Mouse (Mus musculus) layer of hippocampus, postnatal 36 days (tissue): ENCODE results near the gene Fnip2. TPM values are rescaled to one million over a fixed set of nuclear protein-coding genes. Genes with fewer than 3 reads are reported as not detected.
"Not testable (repeated sequence)": the region's sequence is repeated elsewhere in the genome, so short reads cannot be mapped to it uniquely, and the experiment has no call there.

Experiments used
- DNase-seq, 2 experiments: peaks; one replicate each; pipeline ENCODE4 v3.0.0; 2022
- total RNA-seq, 2 experiments: library from RNA; stranded (reverse); gene quantifications; 2 replicates each; pipeline ENCODE4 v1.2.3; 2021

The Fnip2 gene
- total RNA-seq: 10 to 100 TPM; 21.6 to 26.8 TPM

DNA sequence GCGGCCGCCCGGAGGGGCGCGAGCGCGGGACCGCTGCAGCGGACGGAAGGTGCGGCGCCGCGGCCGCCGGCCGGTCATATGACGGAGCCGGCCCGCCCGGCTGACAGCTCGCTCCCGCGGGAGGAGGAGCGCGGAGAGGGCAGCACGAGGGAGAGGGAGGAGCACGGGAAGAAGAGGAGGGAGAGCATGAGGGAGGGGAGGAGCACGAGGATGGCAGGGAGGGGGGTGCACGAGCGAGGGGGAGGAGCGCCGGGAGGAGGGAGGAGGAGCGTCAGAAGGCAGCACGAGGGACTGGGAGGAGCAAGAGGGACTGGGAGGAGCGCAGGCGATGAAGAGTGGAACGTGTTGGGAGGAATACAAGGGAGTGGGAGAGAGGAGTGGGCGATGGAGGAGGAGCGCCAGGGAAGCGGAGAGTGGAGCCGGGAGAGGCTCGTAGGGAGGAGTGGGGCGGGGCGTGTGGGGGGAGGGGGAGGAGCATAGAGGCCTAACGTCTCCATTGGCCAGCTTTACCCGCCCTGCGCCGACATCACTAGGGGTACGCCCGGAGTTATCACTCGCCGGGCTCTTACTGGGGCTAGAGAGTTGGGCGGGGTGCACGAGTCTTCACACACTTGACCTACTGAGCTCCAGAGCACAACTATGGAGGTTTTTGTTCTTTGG, at the start of gene Fnip2:
Fnip2 (minus strand) TSS at position 94 of the 660 bp plus-strand sequence.
- peak; percentile 88 to 90 for DNase-seq

DNA sequence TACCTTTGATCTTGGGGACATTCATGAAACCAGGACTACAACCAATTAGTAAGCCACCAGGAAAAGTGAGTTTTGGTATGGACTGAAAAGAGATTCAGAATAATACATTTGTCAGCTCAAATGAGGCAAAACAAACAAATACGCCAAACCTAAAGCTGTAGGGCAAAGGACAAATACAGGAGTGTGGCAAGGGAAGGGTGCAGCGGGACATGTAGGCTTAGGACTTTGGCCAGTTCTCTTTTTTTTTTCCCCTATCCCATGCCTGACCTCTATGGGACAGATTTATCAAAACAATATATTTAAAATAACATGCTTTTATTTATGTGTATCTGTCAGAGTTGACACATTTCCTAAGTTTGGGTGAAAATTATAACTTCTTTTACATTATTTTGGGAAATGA, 42.3 kb upstream of the Fnip2 start:
- no peak for DNase-seq

DNA sequence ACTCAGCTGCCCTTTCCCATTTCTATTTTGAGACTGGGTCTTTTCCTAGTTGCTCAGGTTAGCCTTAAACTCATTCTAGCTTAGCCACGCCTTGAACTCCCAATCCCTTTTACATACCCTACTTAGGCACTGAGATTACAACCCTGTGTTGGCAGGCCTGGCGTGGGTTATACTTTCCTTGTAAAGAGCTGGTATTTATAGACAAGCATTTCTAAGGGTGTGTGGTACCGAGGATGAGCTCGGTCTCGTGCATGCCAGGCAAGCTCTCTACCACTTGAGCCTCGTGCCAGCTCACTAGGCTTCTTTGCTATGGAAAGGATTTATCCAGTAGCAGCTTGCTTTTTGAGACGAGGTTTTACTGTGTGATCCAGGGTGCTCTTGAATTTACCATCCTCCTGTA, 27.9 kb upstream of the Fnip2 start:
- no peak for DNase-seq

DNA sequence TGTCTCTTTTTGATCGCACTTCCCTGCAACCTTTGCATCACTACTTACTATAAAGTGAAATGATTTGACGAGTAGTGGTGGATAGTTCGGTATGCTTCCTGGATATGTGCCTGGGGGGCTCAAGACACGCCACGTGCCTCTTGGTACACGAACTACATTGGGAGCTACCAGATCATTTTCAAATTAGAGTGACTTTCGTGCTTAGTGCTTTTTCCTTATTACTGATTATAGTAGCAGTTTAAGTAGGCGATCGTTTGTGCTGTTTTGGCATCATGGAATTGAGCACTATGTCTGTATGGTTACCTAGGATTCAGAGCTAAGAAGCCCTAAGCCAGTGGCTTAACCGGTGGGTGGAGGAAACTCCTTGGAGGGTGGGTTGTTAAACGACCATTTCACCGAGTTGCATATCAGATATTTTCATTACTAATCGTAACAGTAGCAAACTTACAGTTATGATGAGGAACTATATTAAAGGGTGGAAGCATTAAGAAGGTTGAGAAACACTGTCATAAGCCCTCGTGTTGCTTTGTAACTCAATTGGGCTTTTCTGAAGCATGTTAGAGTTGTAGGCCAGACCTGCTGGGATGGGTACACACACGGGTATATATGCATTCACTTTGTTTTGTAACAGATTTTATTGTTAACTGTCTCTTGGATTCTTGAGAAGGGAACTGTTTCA, 24.3 kb upstream of the Fnip2 start:
- no peak for DNase-seq

DNA sequence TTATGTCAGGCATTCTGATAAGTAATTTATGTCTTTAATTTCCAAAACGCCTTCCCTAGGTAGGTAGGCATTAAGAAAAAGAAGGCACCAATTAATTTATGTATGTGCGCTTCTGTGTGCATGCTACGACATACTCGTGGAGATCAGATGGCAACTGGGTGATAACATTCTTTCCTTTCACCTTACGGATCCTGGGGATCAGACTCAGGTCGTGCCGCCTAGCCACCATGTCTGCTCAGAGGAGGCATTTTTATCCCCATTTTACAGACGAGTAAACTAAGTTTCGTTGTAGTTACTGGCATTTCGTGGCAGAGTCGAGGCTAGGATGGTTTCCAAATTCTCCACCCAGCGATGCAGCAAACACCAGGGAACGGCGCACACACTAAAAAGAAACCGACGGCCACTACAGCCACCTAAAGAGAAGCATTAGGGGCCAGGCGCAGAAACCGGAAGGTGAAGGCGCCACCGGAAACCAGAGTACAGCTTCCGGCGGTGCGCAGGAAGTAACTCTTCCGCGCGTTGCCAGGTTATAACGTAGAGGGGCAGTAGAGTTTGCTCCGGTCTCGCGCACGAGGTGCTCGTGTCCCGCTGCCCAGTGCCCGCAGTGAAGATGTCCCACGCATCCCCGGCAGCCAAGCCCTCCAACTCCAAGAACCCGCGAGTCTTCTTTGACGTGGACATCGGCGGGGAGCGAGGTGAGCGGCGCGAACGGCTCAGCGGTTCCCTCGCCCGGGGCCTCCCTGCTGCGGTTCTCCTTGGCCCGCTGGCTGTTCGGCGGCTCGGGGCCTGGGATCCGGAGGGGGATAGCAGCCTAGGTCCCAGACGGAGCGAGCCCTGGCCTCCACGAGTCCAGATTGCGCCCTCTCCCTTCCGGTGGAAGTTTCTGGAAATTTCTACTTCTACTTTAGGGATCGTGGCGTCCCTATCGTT, 23.5 kb upstream of the Fnip2 start, which contains the start of gene Ppid:
Ppid (plus strand) TSS at position 480 of the 930 bp plus-strand sequence.
- peak; percentile 73 to 74 for DNase-seq

DNA sequence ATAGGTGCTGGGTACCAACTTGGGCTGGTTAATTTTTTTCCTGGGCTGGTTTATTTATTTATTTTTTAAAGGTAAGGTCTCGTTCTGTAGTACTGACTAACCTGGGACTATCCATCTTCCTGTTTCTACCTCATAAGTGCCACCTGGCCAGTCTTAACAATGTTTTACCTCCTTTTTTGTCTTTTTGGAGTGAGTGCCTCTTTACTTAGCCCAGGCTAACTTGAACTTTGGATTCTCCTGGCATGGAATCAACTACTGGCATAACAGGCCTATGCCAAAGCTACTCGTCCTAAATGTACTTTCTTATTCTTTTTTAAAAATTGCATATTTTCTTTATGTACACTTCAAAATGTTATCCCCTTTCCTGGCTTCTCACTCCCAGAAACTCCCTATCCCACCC, 22.1 kb upstream of the Fnip2 start:
- no peak for DNase-seq

DNA sequence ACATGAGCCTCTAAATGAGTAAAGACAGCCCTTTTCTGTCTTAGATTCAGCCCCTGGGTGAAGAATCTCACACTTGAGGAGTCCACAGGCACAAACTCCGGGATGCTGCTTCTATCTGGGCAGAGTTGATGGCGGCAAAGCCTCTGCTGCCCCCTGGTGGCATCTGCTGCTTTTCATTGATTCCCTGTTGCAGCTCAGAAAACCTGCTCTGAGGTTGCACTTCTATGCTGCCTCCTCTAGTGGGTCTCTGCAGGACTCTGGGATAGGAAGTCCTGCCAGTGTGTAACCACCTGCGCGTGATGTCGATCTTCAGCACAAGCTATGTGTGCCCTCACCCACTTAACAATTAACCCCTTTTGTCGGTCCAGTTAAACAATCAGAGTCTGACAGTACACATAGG, 19.2 kb upstream of the Fnip2 start:
- peak; percentile 88 to 90 for DNase-seq

DNA sequence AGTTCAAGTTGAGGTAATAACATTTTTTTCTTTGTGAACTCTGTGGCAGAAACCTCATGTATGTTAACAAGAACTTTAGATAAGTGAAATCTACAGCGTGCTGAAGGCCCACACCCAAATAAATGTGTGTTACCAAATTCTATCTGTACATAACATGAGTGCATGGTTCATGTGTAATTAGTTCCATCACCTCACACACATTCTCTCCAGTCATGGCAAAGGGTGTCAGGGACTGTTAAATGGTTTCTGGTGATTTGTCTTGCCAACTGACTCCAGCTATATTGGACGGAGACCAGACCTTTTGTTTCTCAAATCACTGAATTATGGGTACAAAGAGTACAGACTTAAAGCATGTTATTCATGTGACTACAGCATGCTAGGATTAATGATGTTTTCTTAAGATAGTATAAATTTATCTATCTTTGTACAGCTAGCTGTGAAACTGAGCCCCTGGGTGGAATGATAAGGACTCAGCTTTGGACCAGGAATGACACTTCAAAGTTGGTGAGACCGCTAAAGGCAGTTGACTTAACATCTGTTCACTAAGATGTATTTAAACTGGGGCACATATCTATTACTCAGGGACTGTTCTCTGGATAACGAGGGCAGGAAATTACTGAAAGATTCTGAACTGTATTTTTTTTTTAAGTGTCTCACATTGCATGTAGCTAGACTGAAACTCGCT, 12.4 kb upstream of the Fnip2 start:
- no peak for DNase-seq

DNA sequence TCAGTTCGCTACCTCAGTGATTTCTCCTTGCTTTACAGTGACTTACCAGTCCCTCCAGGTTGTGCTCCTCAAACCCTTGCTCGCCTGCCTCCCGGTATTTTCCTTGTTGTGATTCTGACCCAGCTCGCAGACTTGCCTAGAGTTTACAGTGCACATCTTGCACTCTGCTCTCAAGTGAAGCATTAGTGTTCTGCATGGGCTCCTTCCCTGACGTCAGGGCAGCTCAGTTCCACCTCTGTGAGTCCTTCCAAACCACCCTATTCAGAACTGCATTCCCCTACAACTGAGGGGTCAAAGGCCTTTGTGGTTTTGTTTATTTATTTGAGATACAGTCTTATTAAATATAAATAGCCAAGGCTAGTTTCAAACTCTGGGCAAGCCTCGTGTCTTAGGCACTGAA, 10.6 kb upstream of the Fnip2 start:
- DNase-seq: no peak

DNA sequence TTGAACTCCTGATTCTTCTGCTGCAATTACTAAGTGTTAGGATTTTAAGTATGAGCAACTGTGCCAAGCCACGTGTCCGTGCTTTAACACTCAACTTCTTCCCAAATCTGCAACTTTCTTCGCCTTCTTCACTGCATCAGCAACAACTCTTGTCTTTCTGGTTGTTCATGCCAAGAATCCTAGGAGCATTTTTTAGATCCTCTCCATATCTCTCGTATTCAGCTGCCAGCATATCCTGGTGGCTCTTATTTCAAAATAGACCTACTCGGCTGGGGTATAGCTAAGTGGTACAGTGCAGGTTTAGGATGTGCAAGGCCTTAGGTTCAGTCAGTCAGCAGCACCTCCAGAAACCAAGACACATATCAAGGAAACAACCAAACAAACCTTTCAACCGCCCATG, 10.0 kb upstream of the Fnip2 start:
- DNase-seq: no peak

DNA sequence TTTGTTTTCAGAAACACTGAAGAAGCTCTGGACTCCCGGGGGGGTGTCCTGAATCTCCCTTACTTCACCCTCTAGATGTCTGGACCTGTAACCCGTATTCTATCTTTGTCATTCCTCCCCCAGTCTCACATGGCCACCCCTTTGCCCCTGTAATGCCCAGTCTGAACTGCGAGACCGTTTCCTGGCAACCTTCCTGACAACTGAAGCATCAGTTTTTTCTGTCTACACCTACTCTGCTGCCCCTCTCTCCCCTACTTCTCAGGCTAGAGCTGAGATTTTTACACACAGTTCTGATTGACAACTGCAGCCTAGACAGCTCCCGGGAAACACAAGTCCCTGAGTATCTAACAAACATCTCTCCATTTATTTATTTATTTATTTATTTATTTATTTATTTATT, 9.3 kb upstream of the Fnip2 start:
- no peak for DNase-seq

DNA sequence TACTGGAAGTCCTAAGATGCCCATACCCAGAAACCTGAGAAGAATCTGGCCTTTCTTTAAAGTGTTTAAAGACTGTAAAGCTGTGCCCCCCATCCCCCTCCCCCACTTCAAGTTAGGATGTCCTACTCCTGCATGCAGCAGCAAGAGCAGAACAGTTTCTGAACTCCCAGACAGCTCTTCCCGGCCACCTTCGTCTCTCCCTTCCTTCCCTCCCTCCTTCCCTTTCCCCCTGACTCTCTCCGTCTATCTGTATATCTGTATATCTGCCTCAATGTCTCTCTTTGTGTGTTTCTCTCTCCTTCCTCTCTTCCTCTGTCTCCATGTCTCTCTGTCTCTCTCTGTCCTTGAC, 8.8 kb upstream of the Fnip2 start:
- DNase-seq: no peak

DNA sequence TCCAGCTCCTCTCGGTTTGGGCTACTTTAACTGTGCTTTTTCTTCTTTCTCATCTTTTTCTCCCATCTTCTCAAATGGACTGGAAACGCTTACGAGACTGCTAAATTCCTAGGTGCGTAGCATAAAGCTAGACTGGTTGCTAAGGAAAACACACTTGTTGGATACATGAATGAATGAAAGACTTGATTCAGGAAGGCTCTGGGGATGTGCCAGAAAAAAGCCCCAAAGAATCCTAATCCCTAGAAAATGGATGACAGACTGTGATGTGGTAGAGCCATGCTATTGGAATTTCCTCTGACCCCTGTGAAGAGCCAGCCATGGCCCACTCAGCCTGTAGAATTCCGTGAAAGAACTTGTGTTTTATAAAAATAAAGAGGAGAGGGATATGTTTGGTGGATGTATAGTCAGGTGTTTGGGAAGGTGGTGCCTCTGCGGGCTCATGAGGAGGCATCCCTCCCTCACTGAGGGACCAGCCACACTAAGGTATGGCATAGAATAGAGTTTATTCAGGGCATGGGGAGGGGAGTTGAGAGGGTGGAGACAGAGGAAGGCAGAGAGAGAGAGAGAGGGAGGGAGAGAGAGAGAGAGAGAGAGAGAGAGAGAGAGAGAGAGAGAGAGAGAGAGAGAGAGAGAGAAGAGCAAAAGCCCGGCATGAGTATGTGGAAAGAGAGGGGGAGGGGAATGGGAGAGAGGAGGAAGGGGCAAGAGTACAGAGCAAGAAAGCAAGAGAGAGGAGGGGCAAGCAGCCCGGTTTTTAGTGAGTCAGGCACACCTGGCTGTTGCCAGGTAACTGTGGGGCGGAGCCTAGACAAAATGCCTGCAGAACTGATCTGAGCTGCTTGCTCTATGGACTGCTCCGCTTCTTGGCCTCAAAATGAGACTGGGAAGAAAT, 8.2 kb upstream of the Fnip2 start:
- DNase-seq: no peak

DNA sequence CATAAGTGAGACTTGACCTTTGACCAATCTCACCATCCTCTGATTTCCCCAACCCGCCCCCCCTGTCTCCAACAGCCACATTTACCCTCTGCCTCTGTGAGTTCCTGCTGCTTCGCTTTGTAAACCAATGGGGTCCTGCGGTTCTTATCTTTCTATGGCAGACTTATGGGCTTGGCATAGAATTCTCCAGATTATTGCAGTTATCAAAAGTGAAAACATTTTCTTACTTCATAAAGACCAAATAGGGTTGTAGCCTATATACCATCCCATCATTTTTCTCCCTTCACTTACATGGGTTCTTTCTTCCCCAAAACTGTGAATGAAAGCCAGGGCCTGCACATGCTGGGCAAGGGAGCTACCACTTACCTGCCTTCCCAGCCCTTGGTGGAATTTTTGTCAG, 6.7 kb upstream of the Fnip2 start:
- no peak for DNase-seq

DNA sequence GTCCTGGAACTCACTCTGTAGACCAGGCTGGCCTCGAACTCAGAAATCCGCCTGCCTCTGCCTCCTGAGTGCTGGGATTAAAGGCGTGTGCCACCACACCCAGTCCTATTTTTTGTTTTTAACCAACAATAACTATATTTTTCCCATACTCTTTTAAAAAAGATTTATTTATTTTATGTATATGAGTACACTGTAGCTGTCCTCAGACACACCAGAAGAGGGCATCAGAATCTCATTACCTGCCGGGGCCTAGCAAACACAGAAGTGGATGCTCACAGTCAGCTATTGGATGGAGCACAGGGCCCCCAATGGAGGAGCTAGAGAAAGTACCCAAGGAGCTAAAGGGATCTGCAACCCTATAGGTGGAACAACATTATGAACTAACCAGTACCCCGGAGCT, 5.8 kb upstream of the Fnip2 start:
- DNase-seq: not testable (repeated sequence)

DNA sequence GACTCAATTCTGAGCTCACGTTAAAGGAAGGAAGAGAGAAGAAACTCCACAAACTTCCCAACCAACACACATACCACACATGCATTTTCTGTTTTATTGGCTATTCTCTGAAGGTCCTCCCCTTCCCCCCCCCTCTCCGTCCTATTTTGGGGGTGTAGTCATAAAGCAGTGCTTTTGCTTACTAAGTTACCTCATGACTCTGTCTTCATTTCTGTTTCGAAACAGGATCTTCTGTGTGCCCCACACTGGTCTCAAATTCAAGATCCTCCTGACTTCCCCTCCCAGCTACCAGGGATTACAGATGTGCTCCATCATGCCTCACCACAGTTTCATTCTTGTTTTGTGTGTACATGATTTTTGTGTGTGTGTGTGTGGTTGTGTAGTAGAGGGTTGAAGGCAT, 4.8 kb upstream of the Fnip2 start:
- DNase-seq: no peak

DNA sequence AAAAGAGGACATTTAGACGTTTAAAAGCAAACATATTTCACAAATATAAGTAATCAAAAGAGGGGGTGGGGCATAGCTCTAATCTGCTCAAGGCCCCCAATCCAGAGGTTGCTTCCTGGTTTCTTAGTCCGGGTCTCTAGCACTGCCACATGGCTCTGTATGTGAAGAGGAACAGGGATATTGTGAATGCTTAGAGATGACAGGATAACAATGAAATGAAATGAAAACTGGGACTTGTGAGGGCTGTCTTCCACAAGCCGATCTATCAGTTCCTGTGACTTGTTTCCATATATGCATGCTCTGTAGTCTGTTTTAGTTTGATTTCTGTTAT, 1.7 kb upstream of the Fnip2 start:
- DNase-seq: no peak

DNA sequence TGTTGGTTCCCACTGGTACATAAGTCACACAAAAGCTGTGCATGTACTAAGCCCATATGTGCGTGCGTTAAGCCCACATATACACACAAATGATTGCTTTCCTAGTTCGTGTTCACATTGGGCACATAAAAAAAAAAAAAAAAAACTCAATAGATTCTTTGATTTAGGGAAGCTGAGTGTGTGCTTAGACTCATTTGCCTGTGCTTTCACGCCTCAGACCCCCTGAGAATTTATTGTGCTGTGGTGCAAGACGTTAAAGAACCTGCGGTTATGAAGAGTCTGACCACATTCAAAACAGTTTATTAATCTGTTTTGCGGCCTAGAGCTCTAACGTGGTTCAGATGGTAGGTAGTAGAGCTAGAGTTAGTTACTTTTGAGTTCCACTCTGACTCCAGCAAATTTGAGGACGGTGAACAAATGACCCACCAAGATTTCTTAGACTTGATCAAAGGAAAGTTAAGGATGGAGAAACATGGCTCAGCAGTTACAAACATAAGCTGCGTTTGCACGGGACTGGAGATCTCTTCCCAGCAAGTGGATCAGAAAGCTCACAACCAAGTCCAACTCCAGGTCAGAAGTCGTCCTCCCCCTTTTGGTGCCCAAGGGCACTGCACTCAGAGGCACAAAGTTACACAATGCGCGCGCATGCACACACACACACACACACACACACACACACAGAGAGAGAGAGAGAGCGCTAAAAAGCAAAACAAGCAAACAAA, 1.2 kb upstream of the Fnip2 start:
- no peak for DNase-seq

DNA sequence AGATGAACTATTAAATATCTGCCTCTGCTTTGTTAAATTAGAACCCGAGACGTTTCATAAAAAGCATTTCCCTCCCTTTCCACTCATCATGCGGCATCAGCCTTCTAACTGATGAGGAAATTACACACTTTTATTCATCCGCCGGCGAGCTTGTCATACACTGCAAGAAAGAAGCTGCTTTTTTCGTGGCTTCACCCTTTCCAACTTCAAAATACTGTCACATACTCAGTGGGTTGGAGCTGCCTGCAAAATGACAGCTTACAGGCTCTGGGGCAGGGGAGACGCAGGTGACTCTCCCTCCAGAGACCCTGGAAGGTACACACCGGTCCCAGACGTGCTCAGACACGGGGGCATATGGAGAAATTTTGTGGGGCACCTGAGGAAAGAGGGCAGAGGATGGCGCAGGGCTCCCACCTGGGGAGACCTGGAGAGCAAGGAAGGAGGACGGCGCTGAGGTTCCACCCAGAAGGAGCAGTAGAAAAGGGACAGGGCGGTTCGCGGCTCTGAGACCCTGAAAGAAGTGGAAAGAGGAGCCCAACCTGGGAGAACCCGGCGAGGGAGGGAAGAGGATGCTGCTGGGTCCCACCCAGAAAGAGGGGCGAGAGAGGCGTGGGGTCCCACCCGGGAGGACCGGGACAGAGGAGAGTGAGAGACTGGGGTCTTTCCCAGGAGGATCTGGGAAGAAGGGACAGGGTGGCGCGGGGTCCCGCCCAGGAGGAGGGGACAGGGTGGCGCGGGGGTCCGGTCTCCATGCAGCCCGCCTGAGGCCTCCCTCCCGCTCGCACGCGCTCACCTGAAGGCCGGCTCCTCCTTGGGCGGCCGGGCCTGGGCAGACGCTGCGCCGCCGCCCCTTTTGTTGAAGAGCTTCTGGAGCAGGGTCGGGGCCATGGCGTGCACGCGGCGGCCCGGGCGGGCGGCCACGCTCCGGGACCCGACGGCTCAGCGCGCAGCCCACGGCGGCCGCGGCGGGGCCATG, 592 bp downstream of the Fnip2 start:
- peak; percentile 32 to 40 for DNase-seq
